Mouse (Mus musculus): Measurements from ENCODE around the gene Olfr1239.

Olfr1239 gene

DNA sequence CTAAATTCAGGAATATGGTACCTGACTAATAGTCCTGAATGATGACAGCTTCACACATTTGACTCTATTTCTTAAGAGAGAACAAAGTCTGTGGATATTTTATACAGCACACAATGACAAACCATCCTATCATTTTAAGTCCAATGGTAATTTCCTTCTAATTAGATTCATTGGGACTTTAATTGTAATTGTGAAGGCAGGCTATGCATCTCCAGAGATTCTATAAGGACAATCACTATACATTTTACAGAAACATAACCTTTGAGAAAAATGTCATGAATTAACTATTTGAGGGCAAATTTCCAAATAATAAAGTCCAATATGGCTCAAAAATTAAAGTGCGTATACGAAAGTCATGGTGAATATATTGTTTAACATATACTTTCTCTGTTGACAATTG lies at the start of gene Olfr1239:
Olfr1239 (minus strand) TSS at position 101 of the 400 bp plus-strand sequence.
- ChIA-PET POLR2A (no interaction called here), CTCF (no interaction called here)

DNA sequence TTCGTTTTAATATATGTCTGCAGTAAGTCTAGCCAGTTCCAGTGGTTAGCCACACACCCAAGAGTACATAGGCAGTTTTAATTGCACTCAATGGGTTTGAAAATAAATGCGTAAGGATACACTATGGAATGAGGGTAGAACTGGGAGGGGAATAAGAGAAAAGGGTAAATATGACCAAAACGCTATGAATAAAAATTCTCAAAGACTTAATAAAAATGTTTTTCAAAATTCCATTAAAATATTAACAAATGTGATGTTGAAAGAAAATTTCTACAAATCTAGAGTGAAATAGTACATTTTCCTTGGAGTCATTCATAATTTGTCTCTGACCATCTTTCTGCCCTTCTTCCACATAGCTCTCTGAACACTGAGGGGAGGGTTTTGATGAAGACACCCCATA lies 22.7 kb upstream of the Olfr1239 start, which contains the start of gene Olfr1240:
Olfr1240 (minus strand) TSS at position 101 of the 400 bp plus-strand sequence.
- CTCF ChIA-PET: no interaction called here
- POLR2A ChIA-PET: no interaction called here

DNA sequence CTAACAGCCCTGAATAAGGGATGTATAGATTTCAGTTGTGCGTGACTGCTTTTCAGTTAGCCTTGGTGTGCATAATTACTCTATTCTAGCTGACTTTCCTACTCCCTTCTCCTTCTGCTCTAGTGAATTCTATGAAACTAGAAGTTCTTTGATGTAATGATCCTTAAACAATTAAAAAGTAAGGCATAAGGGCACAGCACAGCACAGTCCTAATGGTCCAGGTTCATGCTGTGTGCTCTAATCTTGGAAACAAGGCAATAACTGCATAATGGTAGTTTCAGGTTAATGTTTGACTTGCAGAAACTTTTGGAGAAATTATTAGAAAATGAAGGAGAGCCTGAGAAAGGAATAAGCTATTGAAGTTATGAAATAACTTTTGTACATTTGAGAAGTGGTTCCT lies 5.7 kb downstream of the Olfr1239 start:
- POLR2A ChIA-PET: no interaction called here
- CTCF ChIA-PET: no interaction called here

DNA sequence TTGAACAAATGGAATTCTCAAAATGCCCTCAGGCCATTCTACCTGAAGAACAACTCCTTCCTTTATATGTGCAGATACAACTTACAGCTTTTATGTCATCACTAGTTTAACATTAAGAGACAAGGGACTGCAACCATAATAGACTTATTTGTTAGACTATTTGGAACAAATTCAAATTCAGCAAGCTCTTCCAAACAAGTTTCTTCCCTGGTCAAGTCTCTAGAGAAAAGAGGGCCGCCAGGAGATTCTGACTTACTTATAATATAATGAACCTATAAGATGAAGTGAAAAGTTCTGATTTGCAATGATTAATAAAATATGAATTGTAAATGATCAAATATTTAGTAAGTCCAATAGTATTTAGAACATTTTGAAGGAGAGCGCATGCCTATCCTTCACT lies 10.6 kb downstream of the Olfr1239 start, which contains the start of gene Olfr1238:
Olfr1238 (minus strand) TSS at position 101 of the 400 bp plus-strand sequence.
- ChIA-PET CTCF (no interaction called here), POLR2A (no interaction called here)

DNA sequence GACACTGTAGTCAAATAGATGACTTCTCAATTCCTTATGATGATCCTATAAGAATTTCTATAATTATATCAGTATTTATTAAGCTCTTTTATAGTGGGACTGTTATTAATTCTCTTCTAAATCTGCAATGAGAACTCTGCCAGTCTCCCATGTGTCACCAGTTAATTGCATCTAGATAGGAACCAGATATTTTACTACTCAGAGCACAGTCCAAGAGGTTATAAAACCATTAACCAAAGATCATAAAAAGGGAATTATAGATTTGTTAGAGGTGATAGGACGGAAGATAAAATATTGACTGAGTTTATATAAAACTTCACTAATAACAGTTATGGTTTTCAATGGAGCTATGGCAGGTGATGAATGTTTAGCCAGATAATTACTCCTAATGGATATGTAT lies 19.3 kb downstream of the Olfr1239 start:
- CTCF ChIA-PET: no interaction called here

More for the DNA sequence above, 19.3 kb downstream of the Olfr1239 start:
- POLR2A ChIA-PET: interaction anchor here in 1 of 4 experiments (1.3 kb wide), 1 partner anchor 23 kb away, joined by 3 read pairs; no protein-coding TSS in a partner anchor
